Mouse (Mus musculus) olfactory bulb, adult 2 months (tissue): ENCODE measurements around the gene Gng2.

Experiments
- CTCF ChIP-seq: fragments of 200-500 bp; IDR thresholded peaks from 2 replicates; pipeline ENCODE4 v1.5.1; 2012; ENCODE audit warnings: low read depth, mild to moderate bottlenecking, low read length, moderate library complexity; ENCODE audit not compliant: insufficient read depth
- POLR2A ChIP-seq: fragments of 200-500 bp; IDR thresholded peaks from 2 replicates; pipeline ENCODE4 v1.6.1; 2012; ENCODE audit warnings: mild to moderate bottlenecking, low read depth, low read length, moderate library complexity; ENCODE audit not compliant: insufficient read depth

- no peak for TF ChIP-seq CTCF
- no peak for TF ChIP-seq POLR2A
These were observed 26.6 kb downstream of the Gng2 start for GRCm38 (mm10) chr14:19950812-19951211.
